Mouse (Mus musculus) granulocyte monocyte progenitor cell, adult 5-6 weeks (primary cell): Measurements from ENCODE around the gene Ly86. TPM values are rescaled to one million over a fixed set of nuclear protein-coding genes. Genes with fewer than 3 reads are reported as not detected.

Source experiments
- ATAC-seq: replicated peaks from 2 replicates; pipeline ENCODE4 v1.8.0; 2016; ENCODE audit warnings: mild to moderate bottlenecking, moderate TSS enrichment, inconsistent platforms; ENCODE audit not compliant: poor library complexity, severe bottlenecking
- total RNA-seq, 2 experiments: library from RNA; stranded (forward) in 1 of 2; stranded (reverse) in 1 of 2; fragments of 200-712, 200-1000 nt in 1 of 2; fragments of >200 nt in 1 of 2; fragmentation: Nextera tagmentation in 1 of 2; gene quantifications; 2 replicates each; pipeline ENCODE4 v1.2.3; 2014 to 2017

The Ly86 gene
- total RNA-seq, 2 experiments from 2014 or later = 155 to 195 TPM

DNA sequence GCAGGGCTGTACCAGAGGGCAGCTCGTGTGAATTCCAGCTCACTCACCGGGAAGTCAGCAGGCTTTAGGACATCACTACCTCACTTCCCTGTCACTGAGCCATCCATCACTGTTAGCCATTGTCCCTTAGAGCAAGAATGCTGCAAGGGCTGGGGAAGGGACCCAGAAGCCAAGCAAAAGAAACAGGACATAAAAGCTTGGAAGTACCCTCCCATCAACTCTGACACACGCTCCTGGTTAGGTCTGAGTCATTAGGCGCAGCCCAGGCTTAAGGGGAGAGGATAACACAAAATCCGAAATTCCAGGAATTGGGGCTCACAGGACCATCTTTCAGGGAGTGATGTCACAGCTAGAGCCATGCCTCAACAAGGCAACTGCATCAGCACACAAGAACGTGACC is 109.3 kb downstream of the Ly86 start:
- ATAC-seq = no peak

DNA sequence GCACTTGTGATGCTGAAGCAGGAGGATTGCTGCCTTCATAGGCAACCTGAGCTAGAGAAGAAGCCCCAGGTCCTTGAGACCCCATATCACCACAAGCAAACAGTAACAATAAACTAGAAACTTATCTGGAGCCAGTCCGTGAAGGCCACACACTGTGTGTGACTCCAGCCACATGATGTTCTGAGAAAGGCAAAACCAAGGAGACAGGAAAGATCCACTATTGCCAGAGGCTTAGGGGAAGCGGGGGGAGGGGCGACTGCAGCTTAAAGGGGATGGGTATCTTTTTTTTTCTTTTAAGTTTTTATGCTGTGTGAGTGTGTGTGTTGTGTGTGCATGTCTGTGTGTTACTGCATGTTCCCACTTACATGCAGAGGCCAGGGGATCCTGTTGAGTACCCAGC is 110.6 kb downstream of the Ly86 start:
- ATAC-seq = no peak

GRCm38 (mm10) chr13:37457007-37457827 is 112.2 kb downstream of the Ly86 start:
- peak; percentile 8; the same call in 1 of the 2 replicates for ATAC-seq

DNA sequence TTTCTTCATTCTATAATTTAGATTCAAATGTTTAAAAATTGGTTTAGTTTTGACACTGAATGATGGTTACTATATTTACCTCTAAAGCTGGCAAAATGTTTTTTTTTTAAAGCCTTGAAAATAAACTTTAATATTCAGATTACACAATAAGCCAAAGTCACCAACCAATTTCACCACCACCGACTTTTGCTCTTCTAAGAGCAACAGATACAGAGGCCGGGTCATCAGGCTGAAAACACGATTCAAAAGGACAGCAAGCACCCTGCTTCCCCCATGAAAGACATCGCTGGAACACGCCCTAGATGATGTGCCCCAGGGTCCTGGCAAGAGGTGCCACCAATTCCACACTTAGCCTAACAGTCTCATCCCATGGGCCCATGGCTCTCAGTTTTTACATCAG is 113.5 kb downstream of the Ly86 start:
- ATAC-seq = no peak

DNA sequence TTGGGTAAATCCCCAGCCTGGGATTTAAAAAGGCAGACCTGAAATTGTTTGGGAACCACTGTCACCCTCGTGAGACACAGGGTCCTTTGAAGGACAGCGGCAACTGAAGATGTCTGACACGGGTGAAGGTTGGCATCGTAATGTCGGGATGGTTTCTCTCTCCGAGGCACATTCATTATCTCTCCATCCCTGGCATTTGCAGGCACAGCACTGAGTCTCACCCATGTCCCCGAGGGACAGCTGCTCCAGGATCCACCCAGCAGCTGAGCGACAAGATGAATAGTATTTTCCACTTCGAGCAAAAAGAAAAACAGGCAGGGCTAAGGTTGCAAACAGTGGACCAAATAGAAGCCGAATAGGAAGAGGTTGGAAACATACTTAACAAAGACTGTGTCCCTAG is 114.0 kb downstream of the Ly86 start:
- no peak for ATAC-seq

- ATAC-seq = no peak
Measured at GRCm38 (mm10) chr13:37459957-37460930, 115.2 kb downstream of the Ly86 start.

DNA sequence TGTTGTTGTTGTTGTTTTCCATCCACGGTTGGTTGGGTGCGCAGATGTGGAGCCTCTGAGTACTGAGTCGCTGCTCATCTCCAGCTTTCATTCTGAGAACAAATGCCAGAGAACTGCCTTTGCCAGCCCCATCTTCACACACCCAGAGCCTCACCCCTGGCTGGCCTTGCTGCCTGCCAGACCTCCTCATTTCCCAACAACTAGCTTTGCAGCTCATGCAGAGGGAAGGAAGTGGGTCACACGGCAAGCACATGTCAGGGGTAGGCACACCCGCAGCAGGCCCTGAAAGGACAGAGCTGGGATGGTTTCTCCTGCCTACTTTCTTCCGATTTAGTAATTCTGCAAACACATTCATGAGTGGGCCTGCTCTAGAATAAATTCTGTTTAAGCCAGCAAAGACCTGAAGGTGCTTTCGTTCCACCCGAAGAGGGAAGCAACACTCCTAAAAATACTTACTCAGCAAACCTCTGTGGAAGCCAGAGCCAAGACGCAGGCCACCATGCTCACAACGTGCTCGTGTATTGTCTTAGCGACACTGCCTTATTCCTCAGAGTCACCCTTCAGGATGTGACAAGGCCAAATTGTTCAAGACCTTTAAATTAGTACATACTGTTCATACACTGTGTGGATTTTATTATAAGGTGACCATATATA is 117.2 kb downstream of the Ly86 start:
- ATAC-seq = peak; percentile 98

DNA sequence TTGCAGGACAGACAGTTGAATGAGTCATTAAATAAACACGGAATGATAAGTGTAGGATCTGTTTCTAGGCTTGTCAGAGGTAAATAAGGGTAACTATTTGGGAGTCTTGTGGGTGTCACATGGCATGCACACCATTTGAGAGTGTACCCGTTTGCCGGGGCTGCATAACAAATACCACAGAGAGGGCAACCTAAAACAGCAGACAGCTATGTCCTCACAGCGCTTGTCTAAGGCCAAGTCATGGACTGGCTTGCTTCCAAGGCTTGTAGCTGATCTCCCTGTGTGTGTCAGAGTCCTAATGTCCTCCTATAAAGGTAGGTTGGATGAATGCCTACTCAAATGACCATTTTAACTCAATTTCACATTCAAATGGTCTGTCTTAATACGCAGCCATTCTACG is 120.7 kb downstream of the Ly86 start:
- ATAC-seq = no peak

DNA sequence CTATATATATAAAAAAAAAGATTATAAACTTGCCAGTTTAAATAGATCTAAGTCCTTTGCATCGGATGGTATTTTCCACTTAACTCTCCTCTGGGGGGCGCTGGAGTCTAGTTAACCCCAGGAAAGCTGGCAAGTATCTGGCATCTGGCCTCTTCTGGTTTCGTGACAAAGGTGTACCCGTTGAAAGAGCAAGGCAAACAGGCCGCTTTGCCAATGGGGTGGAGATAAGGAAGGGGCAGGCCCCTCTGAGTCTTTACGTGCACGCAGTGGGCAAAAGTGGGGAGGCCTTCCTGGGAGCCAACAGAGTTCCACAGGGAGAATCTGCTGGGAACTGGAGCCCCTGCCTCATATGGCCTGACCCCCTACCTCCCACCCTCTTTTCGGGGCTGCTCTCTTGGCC is 122.8 kb downstream of the Ly86 start:
- peak; percentile 82 for ATAC-seq
